Mouse (Mus musculus) erythroid progenitor cell, adult 5-6 weeks (primary cell): ENCODE measurements around the gene Gm45783. TPM values are rescaled to one million over a fixed set of nuclear protein-coding genes. Genes with fewer than 3 reads are reported as not detected.
"Not testable (repeated sequence)": the region's sequence is repeated elsewhere in the genome, so short reads cannot be mapped to it uniquely, and the experiment has no call there.

Experiments
- ATAC-seq: replicated peaks from 2 replicates; pipeline ENCODE4 v1.8.0; 2016; ENCODE audit warnings: moderate number of reproducible peaks, mild to moderate bottlenecking, moderate TSS enrichment, inconsistent platforms; ENCODE audit not compliant: poor library complexity, low FRiP score, severe bottlenecking
- total RNA-seq, 2 experiments: library from RNA; stranded (forward) in 1 of 2; stranded (reverse) in 1 of 2; fragments of 150-400 nt in 1 of 2; fragments of 186-747, 209-891 nt in 1 of 2; gene quantifications; 2 replicates each; pipeline versions ENCODE4 v1.2.3 to v1.2.4; 2015 to 2017; ENCODE audit warnings: low replicate concordance in 2 of 2

Gene Gm45783
- total RNA-seq (2015; ENCODE audit: low replicate concordance) (not detected in 2 replicates), total RNA-seq (2017; ENCODE audit: low replicate concordance) (not detected in 2 replicates)

DNA sequence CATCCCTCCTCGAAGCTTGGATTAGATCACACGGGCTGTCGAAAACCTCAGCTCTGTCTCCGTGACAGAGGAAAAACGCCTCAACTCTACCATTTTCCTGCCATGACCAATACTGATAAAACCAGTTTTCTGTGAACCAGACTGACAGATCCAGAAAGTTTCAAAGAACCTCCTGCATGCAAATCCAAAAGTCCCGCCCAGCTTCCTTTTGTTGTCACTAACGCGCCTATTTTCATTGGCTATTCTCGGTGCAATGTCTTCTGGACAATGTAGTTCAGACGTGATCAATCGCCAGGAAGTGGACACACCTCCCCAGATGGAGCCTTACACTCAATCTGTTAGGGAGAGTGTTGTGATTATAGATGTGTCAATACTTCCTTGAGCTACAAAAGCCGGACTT is at the start of gene Gm45783:
Gm45783 (minus strand) TSS at position 143 of the 400 bp plus-strand sequence.
- ATAC-seq, result not testable (repeated sequence)

DNA sequence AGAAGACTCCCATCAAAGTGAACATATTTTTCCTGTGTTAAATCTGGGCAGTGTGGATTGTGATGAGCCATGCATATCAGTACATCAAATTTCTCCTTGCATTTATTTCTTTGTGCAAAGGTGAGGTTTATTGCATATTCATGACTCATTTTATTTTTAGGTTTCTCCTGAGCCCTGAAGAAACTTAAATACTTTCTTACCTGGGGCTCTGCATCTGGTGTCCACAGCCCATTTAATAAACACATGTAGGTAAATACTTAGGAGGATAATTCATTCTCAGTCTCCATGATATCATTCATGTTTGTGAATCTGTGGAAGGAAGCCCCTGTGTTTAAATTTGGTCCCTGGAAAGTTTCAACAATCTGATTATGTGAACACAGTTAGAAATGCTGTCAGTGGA is 25.2 kb upstream of the Gm45783 start, which contains the start of gene Vmn2r31:
Vmn2r31 (minus strand) TSS at position 101 of the 400 bp plus-strand sequence.
- ATAC-seq, result not testable (repeated sequence)

GRCm38 (mm10) chr7:7337509-7337908 is 36.9 kb downstream of the Gm45783 start, which contains the start of gene Vmn2r30:
Vmn2r30 (minus strand) TSS chr7:7337609.
- not testable (repeated sequence) for ATAC-seq

DNA sequence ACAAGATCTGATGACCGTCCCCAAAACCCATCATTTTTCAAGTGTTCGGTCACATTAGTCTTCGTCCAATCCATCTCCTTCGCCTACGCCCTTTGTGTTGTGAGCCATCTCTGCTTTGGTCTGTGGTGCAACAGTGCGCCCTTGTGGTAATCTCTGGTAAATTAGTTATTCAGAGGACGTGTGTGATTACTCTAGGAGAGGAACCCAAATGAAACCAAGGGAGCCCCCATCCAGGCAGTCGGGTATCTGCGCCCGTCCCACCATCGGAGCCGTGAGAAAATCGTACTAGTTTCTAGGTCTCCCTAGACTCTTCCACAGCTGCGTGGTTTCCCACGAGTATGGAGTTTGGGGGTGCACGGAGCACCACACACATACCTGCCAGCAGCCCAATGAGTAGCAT is 78.8 kb downstream of the Gm45783 start:
- no peak for ATAC-seq

Other genes starting within 250 kb of the Gm45783 start
- not detected in 2 replicates for gene Zfp773, start 237.8 kb downstream of the Gm45783 start, total RNA-seq (2015; ENCODE audit: low replicate concordance)
- 0.39 and 0.53 TPM in 2 replicates for gene Zfp773, start 237.8 kb downstream of the Gm45783 start, total RNA-seq (2017; ENCODE audit: low replicate concordance)
- gene Zfp418, start 203.2 kb downstream of the Gm45783 start, total RNA-seq (2015; ENCODE audit: low replicate concordance), result 1.1 TPM in 1 of 2 replicates, not detected in the other
- not detected in 2 replicates for gene Zfp418, start 203.2 kb downstream of the Gm45783 start, total RNA-seq (2017; ENCODE audit: low replicate concordance)
- 3.8 TPM in 1 of 2 replicates, not detected in the other for gene Zfp772, start 164.6 kb downstream of the Gm45783 start, total RNA-seq (2015; ENCODE audit: low replicate concordance)
- gene Zfp772, start 164.6 kb downstream of the Gm45783 start, total RNA-seq (2017; ENCODE audit: low replicate concordance), result 0.39 and 1.5 TPM in 2 replicates
- 2.2 TPM in 1 of 2 replicates, not detected in the other for gene Vmn2r29, start 127.2 kb downstream of the Gm45783 start, total RNA-seq (2015; ENCODE audit: low replicate concordance)
- 1.7 TPM in 1 of 2 replicates, not detected in the other for gene Vmn2r29, start 127.2 kb downstream of the Gm45783 start, total RNA-seq (2017; ENCODE audit: low replicate concordance)
- 7.6 TPM in 1 of 2 replicates, not detected in the other for gene Gm45844, start 96.3 kb downstream of the Gm45783 start, total RNA-seq (2015; ENCODE audit: low replicate concordance)
- not detected in 2 replicates for gene Gm45844, start 96.3 kb downstream of the Gm45783 start, total RNA-seq (2017; ENCODE audit: low replicate concordance)
- 11.7 and 16.9 TPM in 2 replicates for gene Clcn4, start 73.7 kb downstream of the Gm45783 start, total RNA-seq (2015; ENCODE audit: low replicate concordance)
- 8.5 and 15.0 TPM in 2 replicates for gene Clcn4, start 73.7 kb downstream of the Gm45783 start, total RNA-seq (2017; ENCODE audit: low replicate concordance)
- gene Vmn2r30, start 37.0 kb downstream of the Gm45783 start, total RNA-seq (2015; ENCODE audit: low replicate concordance), result not detected in 2 replicates
- not detected in 2 replicates for gene Vmn2r30, start 37.0 kb downstream of the Gm45783 start, total RNA-seq (2017; ENCODE audit: low replicate concordance)
- gene Vmn2r31, start 25.1 kb upstream of the Gm45783 start, total RNA-seq (2015; ENCODE audit: low replicate concordance), result not detected in 2 replicates
- gene Vmn2r31, start 25.1 kb upstream of the Gm45783 start, total RNA-seq (2017; ENCODE audit: low replicate concordance), result not detected in 2 replicates
- gene Vmn2r32, start 105.4 kb upstream of the Gm45783 start, total RNA-seq (2015; ENCODE audit: low replicate concordance), result not detected in 2 replicates
- gene Vmn2r32, start 105.4 kb upstream of the Gm45783 start, total RNA-seq (2017; ENCODE audit: low replicate concordance), result not detected in 2 replicates
- not detected in 2 replicates for gene Vmn2r33, start 192.2 kb upstream of the Gm45783 start, total RNA-seq (2015; ENCODE audit: low replicate concordance)
- gene Vmn2r33, start 192.2 kb upstream of the Gm45783 start, total RNA-seq (2017; ENCODE audit: low replicate concordance), result not detected in 2 replicates